Mouse (Mus musculus): Measurements from ENCODE around the gene Atxn2. TPM values are rescaled to one million over a fixed set of nuclear protein-coding genes. Genes with fewer than 3 reads are reported as not detected.
A peak's percentile ranks its signal among the peaks of the same experiment; 100 is the strongest.

Gene Atxn2
- total RNA-seq, 2 experiments from 2014 or later, result 41.5 to 73.0 TPM

DNA sequence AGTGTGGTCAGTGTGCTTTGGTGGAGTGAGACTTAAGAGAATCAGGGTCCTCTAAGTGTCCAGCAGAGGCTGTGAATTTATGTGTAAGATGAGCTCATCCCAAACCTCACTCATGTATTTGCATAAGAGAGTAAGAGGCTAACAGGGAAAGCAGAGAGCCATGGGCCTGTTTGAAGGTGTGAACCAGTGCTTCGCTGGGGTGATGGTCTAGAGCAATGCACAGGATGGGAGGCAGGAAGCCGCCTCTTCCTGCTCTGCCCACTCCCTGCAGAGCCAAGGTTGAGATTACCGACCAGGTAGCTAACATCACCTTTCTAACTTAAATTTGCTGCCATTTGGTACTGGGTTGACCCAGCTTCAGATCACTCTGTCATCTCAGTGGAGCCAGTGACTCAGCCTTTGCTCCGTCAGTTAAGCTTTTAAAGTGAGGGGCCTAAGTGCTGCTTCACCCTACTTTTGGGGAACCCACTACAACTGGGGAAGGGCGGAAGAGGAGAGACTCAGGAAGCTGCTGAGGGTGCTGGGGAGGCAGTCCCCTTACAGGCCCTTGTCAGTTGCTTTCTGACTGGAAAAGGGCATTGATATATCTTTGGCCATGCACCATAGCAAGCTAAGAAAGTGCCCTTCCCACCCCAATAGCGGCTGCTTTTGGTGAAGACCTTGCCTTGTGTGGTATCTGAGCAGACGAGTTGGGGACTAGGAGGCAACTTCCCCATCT is 101.5 kb downstream of the Atxn2 start:
- peak; percentile 14; the same call in 1 of the 2 replicates for ATAC-seq (replicated peaks; ENCODE audit: poor library complexity, severe bottlenecking)

- ATAC-seq (replicated peaks; ENCODE audit: poor library complexity, severe bottlenecking), result no peak
Measured at GRCm38 (mm10) chr5:121813744-121814143, 102.6 kb downstream of the Atxn2 start.

GRCm38 (mm10) chr5:121815067-121815466 is 103.9 kb downstream of the Atxn2 start:
- ATAC-seq (replicated peaks; ENCODE audit: poor library complexity, severe bottlenecking), result peak; percentile 26; the same call in 1 of the 2 replicates

DNA sequence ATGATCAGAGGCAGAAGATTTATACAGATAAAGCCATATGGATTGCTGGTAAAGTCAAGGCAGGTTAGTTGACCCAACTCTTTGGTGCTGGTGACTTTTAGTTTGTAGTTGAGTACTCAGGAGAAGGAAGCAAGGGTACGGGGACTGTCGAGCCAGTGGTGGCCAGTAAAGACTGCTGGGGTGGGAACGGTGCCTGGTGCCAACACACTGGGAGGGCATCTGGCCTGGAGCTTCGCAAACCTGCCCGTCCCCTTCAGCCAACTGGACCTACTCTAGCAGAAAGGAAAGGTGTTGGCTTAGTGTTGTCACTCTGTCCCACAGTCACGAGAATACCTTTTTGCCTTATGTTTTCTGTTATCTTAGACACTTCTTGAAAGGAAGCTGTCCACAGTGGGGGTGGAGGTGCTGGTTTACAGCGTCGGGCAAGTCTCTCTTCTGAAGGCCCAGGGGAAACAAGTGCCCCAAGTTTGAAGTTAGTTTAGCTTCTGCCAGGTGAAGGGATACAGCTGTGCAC is 104.8 kb downstream of the Atxn2 start:
- no peak for ATAC-seq (replicated peaks; ENCODE audit: poor library complexity, severe bottlenecking)

DNA sequence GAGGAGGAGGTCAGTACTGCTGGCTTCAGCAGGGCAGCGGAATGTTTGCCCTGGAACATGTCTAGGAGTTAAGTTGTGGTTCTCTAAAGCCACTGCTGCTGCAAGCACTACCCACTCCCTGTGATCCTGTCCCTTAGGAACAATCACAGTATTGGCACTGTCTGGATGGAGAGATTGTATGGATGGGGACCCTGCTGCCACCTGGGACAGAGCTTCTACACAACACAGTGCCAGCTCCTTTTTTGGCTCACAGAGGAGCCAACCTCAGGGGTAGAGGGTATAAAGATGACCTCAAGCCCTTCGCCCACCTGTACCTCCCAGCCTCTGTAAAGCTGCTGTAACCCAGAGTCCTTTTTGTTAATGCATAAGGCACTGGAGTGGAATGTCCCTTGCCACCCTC is 105.5 kb downstream of the Atxn2 start:
- ATAC-seq (replicated peaks; ENCODE audit: poor library complexity, severe bottlenecking), result no peak

GRCm38 (mm10) chr5:121817551-121817950 is 106.4 kb downstream of the Atxn2 start:
- no peak for ATAC-seq (replicated peaks; ENCODE audit: poor library complexity, severe bottlenecking)

GRCm38 (mm10) chr5:121818401-121818800 is 107.3 kb downstream of the Atxn2 start:
- no peak for ATAC-seq (replicated peaks; ENCODE audit: poor library complexity, severe bottlenecking)

DNA sequence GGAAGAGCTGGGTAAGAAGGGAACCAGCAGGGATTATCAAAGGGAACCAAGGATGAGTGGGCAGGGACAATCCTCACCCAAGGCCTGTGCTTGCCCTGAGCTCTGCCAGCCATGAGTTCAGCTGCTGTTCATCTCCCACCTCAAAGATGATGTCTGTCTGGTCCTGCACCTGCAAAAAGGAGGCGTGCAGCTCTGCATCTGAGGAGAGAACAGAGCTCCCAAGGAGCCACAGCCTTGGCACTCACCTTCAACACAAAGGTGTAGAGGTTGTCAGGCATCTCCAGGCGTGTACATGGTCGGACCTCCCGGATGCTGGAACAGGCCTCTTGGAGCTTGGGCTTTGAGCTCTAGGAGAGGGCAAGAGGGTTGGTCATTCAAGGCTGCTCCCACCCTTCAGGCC is 107.7 kb downstream of the Atxn2 start:
- ATAC-seq (replicated peaks; ENCODE audit: poor library complexity, severe bottlenecking), result no peak

DNA sequence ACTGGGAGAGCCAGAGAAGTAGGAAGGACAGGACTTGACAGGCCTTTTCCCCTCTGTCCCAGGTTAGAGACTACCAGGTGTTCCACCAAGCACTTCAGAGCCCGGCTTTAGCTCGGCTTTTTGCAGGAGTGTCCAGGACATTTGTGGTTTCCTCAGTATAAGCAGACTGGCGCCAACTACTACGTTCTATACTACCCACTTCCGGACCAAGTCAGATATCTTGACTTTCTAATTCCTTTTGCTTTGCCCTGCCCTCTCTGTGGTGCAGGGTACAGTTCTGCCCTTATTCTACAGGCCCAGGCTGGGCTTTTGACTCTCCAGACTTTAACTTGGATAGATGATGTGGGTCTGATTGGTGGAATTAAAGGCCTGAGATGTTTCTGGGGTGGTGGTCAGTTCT is 108.4 kb downstream of the Atxn2 start:
- no peak for ATAC-seq (replicated peaks; ENCODE audit: poor library complexity, severe bottlenecking)

- no peak for ATAC-seq (replicated peaks; ENCODE audit: poor library complexity, severe bottlenecking)
Measured at GRCm38 (mm10) chr5:121820161-121820560, 109.0 kb downstream of the Atxn2 start.

DNA sequence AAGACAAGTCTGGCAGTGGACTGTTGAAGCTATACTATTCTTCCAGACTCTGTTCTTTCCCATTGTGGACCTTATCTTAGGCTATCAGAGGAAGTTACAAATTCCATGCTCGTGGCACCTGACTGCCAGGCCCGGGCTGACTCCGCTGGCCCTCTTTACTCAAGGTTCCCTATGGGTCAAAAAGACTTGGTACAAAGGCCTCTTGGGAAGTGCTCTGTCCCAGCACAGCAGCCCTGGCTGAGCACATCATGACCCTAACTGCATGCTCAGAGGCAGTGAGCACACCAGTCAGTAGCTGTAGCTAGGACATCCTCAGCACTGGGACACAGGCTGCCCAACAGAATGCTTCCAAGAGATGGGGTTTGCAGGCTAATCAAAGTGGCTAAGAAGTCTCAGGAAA is 109.5 kb downstream of the Atxn2 start:
- no peak for ATAC-seq (replicated peaks; ENCODE audit: poor library complexity, severe bottlenecking)

DNA sequence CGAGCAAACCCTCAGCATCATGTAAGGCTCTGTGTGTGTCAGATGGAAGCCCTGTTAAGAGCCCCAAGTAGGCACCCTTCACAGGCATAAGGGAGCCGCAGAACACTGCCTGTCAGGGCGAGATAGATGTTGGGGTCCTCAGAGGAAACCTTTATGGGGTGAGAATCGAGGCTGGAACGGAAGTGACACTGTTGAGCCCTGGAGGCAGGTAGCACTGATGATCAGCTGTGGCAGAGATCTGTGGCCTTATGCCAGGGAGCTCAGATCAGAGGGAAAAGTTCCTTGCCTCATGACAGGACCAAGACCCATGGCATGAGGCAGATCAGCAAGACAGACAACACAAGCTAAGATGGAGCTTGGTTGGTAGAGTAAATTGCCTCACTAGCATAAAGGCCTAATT is 110.0 kb downstream of the Atxn2 start:
- no peak for ATAC-seq (replicated peaks; ENCODE audit: poor library complexity, severe bottlenecking)

DNA sequence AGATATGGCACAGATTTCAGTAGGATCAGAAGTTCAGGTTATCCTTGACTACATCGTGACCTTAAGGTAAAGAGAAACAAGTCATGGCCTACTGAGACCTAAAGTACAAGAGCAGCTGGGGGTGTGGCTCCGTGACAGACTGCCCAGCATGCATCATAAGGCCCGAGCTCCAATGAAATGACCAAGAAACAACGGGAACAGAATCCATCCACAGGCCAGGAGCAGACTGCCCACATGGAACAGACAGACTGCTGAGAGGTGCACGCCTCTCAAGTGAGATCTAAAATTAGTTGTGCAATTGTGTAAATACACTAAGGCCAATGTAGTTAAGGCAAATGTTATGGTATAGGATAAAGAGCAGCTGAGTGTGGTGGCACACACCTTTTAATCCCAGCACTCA is 110.4 kb downstream of the Atxn2 start:
- ATAC-seq (replicated peaks; ENCODE audit: poor library complexity, severe bottlenecking), result no peak

GRCm38 (mm10) chr5:121822786-121823505 is 111.8 kb downstream of the Atxn2 start:
- ATAC-seq (replicated peaks; ENCODE audit: poor library complexity, severe bottlenecking), result no peak

DNA sequence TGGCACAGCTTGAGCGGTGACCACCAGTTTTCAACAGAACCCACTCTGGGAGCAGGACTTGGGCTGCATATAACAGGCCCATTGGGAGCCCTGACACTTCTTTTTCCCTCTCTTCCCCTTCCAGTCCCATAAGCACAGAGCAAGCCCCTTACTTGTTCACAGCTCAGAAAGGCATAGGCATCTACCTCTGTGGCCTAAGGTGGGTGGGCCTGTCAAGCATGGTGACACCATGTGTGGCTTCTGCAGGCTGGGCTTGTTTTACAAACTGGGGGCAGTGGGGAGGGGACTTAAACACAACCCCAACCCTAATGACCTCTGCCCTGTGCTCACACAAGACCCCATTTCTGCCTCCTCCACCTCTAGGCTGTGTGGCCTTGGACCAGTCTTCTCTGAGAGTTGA is 112.5 kb downstream of the Atxn2 start:
- ATAC-seq (replicated peaks; ENCODE audit: poor library complexity, severe bottlenecking), result no peak

DNA sequence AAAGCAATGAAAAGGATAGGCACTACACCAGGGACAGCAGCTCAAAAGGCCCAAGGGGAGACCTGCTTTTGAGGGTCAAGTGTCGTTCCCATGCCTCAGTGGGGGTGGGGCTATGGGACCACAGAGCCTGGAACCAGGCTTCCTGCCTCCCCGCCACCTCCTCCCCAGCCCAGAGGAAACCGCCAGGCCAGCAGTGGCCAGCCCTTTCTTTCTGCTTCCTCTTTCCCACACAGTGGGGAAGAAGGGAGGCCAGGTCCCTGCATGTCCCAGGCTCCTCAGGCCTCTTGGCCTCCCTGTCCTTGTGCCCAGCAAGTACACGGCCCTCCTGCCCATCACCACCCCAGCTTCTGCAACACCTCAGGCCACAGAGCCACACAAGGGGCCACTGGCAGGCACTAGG is 113.0 kb downstream of the Atxn2 start:
- ATAC-seq (replicated peaks; ENCODE audit: poor library complexity, severe bottlenecking), result peak; percentile 91

DNA sequence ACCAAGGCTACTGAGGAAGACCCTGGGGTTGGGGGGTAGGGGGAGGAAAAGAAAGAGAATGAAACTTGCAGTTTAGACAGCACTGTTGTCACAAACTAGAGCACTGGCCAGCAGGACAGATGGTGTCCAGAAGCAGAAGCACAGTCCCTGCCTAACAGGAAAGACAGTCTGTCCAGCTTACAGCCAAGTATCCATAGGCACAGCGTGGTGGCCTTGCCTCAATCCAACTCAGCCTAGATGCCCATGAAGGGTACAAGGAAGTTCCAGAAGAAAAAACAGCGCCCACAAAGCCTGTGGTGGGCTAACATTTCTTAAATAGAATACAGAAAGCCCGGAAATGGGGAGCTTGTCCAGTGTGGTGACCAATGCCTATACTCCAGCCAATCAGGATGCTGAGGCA is 114.5 kb downstream of the Atxn2 start:
- no peak for ATAC-seq (replicated peaks; ENCODE audit: poor library complexity, severe bottlenecking)

- ATAC-seq (replicated peaks; ENCODE audit: poor library complexity, severe bottlenecking), result no peak
Measured at GRCm38 (mm10) chr5:121827876-121828275, 116.7 kb downstream of the Atxn2 start.

- no peak for ATAC-seq (replicated peaks; ENCODE audit: poor library complexity, severe bottlenecking)
Measured at GRCm38 (mm10) chr5:121828491-121829432, 117.6 kb downstream of the Atxn2 start.

GRCm38 (mm10) chr5:121831002-121831601 is 120.0 kb downstream of the Atxn2 start:
- ATAC-seq (replicated peaks; ENCODE audit: poor library complexity, severe bottlenecking), result no peak

All from granulocyte monocyte progenitor cell, adult 5-6 weeks (primary cell).